Mouse (Mus musculus) spleen, postnatal 4 days (tissue): ENCODE data around the gene Rex1bd.

Experiments used
- DNase-seq, 2 experiments: peaks; one replicate each; pipeline ENCODE4 v3.0.0; 2022; ENCODE audit warnings: low spot score in 2 of 2

The Rex1bd gene

DNA sequence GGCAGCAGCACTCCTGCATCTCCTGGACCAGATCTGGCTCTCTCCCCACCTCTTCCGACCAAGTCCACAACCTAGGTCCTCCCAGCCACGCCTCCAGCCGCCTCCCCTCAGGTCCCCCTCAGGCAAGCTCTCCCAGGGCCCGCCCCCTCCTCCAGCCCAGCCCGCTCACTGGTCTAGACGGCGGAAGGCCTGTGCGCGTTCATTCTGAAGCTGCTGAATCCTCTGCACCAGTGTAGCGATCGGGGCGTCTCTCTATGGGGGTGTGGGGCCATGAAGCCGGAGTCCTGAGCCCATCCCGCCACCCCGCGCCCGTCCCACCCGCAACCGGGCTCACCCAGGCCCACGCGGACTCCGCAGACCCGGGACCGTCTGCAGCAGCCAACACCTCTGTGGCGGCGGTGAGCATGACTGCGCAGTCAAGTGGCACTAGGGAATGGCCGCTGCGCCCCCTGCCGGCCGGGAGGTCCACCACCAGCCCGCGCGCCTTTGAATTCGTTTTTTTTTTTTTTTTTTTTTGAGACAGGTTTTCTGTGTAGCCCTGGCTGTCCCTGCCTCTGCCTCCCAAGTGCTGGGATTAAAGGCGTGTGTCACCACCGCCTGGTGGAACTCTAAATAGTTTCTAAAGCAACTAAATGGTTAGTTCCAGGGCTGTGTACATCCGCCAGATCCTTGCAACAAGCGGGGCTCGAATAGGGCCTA is at the start of gene Rex1bd:
TSS of gene Rex1bd (minus strand) at position 425 of the 699 bp plus-strand sequence.
- peak; percentile 93 to 99 for DNase-seq

DNA sequence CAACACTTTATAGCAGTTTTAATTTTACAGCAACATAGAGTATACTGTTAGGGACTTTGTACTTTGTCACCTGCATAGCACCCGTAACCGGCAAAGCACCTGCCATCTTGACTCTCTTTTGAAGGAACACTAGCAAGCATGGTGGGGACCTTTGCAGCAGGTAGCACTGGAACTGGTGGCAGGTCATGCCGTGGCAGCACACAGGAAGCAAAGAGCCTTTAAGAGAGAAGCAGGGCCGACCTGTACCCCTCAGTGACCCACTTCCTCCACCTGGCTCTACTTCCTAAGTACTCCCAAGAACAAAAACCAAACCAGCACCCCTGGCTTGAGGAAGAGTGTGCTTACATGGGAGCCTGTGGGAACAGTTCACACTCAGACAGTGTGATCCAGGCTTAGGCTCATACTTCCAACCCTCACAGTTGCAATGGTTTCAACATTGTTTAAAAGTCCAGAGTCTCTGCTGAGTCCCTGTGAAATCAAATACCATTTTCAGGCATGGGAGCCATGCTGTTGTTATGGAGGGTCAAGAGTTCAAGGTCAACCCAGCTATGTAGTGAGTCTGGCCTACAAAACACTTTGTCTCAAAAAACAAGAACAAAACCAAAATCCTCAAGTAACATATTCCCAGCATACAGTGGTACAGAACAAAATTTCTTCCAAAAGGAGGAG is 48.7 kb upstream of the Rex1bd start:
- DNase-seq = no peak

DNA sequence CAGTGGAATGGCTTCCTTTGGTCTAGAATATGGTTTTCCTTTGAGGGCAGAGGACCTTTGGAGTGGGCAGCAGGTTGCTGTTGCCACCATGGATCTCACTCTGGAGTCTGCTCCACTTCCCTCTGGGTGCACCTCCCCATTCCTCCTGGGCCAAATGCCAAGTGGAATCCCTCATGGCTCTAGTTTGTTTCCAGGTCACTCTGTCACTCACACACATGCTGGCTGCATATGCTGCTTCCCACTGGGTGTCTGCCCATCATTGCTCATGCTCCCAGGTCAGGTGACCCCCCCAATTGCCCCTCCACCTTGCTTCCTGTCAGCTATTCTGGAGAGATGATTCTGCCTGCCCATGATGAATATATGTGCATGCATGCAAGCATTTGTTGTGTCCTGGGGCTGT is 47.2 kb upstream of the Rex1bd start:
- DNase-seq = no peak

DNA sequence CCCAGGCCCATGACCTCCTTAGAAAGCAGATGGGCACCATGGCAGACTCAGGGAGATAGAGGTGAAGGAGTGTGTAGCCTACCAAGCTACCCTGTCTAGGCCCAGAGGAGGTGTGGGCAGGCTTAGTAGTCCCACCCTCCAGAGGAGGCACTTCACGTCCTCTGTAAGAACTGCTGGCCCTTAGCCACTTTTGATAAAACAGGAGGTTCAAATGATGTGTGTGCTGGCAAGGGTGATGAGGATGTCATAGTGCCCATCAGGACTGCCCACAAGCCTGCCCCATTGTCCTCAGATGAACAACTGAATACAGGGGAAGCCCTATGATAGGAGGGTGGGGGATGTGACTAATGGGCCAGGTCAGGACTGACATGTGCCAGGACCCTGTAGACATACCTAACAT is 46.3 kb upstream of the Rex1bd start:
- no peak for DNase-seq

DNA sequence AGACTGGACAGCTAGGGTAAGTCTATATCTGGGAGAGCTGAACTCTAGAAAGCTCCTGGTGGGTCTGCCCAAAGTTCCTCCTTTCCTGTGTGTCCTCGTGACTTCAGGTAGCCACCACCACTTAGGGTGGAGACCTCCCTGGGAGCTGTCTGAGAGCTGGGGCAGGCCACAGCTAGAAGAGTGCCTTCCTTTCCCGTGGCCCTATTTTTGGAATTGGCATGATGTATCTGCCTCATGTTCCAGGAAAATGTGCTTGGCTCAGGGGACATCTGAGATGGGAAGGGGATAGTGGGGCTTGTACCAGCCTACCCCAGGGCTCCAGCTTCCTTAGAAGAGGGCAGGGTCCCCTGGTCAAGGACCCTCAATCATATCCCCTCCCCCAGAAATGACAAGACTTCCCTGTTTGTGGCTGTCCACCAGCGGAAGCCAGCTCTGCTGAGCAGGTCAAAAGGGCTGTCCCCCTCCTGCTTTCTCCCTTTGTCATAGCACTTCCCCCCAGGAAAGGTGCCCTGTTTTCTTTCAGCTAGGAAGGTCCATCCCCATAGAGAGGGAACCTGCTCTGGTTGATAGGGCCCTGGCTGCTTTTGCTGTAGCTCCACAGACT is 45.1 kb upstream of the Rex1bd start:
- DNase-seq = no peak

DNA sequence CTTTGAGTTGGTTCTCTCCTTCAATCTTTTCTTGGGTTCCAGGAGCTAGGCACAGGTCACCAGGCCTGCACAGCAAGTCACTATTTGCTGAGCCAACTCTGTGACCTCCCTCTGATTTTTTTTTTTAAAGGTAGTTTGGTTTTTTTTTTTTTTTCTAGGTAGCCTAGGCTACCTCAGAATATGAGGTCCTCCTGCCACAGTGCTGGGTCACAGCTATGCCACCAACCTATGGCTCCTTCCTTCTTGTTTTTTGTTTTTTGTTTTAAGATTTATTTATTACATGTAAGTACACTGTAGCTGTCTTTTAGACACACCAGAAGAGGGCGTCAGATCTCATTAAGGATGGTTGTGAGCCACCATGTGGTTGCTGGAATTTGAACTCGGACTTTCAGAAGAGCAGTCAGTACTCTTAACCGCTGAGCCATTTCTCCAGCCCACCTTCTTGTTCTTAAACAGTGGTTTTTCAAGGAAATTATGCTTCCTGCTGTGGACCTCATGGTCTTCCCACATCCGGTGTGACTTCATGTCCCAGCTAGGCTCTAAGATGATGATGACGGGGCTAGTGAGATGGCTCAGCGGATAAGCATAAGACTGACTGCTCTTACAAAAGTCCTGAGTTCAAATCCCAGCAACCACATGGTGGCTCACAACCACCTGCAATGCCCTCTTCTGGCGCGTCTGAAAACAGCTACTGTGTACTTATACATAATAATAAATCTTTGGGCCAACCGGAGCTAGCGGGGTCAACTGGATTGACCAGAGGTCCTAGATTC is 43.0 kb upstream of the Rex1bd start:
- no peak for DNase-seq

DNA sequence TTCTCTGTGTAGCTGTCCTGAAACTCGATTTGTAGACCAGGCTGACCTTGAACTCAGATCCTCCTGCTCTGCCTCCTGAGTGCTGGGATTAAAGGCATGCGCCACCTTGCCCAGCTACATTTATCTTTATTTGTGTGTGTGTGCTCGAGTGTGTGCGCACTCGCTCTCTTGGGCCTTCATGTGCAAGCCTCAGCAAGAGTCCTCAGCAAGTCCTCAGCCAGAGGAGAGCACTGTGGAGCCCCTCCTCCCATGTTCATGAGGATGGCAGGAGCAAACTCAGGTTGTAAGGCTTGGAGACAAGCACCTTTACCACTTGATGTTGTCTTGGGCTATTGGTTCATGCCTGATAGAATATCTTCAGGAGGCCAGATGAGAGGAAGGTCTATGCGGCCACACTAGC is 41.2 kb upstream of the Rex1bd start:
- DNase-seq = no peak

DNA sequence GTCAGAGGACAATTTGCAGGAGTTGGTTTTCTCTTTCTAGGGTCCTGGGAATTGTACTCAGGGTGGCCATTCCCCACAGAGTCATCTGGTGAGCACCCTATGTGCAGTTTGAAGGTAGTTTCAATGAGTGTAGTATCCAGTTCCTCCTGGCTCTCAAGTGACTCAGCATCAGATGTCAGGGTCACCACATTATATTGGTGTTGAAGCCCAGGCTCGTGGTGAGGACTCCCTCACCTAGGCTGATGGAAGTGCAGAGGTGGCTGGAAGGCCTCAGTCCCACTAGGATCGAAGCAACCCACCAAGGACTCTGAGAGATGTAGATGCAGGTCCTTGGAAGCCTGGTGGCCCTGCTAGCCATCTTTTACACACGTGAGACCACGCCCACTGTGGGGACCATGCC is 39.9 kb upstream of the Rex1bd start:
- DNase-seq = no peak

DNA sequence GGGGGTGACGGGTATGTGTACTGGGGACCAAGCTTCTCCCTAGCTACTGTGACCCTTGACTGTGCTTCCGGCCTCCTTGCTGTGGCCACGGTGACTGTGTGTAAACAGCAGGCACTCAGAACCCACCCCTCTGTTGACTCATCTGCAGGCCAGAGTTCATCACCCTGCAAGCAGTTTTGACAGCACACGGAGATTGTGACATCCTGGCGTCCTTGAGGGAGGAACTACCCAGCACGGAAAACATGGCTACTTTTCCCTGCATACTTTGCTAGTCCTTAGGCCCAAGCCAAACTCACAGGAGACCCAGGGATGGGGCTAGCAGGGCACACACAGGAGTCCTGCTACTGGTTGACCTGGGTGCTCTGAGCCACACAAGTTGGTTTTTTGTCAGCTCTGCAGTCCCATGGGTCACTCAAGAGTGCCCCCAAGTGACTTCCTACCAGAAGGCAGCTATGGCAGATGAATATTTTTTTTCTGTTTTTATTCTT is 37.7 kb upstream of the Rex1bd start:
- peak in 1 of 2 experiments; percentile 37 for DNase-seq

DNA sequence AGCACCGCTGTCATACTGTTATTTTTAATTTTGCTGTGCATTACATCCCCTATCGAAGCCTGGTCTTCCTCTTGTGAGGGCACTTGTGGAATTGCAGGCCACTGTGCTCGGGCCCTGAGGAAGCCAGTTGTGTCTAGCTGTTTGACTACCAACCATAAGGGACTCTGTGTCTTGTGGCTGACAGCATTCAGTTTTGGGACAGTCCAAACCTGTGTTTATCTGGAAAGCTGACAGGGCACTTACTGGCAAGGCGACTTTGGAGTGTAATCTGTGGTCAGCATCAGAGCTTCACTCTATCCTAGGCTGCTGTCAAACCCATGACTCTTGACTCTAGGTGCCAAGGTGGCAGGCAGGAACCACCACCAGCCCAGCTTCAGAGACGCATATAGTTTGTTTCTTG is 34.5 kb upstream of the Rex1bd start:
- DNase-seq = no peak

DNA sequence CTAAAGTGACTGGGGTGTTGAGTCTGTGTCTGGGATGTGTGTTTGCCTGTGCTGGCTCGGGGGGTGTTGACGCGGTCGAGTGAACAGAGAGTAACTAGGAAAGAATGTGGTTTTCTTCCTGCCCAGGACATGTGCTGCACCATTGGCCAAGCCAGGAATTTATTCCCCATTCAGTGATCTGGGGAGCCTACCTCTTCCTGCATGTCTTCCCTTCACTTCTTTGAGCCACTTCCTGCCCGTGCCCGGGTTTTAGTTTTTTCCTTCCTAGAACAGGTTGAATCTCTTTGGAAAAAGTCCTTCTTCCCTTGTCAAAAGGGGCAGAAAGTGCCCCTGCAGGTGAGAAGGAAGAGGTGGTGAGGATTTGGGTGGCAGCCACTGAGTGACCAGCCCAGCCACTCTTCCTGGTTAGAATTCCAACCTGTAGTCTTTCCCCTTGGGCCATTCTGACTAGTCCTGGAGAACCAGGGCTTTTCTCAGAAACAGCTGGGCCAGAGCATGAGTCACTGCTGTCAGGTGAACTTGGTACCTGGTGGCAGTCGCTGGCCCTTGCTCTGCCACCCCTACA is 34.0 kb upstream of the Rex1bd start:
- no peak for DNase-seq

DNA sequence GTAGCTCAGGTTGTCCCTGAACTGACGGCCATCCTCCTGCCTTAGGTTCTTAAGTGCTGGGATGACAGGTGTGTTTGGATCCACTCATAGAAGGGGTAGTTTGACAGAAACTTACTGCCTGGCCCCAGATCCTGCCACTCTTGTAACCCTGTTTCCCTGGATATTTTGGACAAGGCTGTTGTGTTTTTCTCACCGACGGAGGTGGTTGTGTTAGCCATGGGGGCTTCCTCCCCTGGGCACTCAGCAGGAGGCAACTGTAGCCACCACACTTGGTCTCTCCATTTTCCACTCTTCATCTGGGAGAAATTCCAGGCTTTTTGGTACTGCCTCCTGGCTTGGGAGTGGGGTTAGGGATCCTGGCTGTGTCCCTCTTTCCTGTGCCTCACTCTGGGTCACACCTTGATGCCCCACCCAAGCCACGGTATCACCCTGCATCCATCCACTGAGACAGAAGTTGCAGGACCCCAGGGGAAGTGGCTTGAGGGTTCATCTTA is 33.5 kb upstream of the Rex1bd start:
- no peak for DNase-seq

DNA sequence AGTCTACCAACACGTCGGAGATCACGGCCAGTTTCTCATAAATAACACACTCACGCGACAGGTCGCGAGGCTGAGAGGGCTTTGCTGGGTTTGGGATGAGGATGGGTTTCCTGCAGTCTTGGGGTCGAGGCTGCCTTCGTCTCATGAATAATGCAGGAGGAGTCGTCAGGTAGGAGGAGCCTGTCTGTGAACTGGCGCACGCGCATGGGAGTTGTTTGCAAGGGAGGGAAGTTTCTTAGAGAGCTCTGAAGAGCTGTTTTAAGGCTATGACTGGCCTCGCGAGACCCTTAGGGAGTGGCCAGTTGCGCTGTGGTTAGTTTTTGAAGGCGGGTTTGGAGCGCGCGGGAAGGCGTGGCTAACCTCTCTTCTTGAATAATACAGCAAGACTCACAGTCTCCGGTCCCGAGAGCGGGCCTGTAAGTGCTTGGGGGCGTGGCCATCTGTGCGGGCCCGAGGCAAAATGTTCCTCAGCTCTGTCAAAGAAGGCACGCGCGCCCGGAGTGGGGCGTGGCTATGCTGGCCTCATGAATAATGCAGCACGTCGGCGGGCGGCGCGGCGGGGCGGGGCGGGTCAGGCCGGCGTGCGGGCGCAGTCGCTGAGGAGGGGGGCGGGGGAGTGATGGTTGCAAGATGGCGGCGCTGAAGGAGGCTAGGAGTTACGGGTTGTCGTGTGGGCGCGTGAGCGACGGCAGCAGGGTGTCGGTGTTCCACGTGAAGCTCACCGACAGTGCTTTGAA is 32.7 kb upstream of the Rex1bd start, which contains the start of gene Ell:
TSS of gene Ell (plus strand) at position 381 of the 737 bp plus-strand sequence.
- DNase-seq = peak; percentile 100

DNA sequence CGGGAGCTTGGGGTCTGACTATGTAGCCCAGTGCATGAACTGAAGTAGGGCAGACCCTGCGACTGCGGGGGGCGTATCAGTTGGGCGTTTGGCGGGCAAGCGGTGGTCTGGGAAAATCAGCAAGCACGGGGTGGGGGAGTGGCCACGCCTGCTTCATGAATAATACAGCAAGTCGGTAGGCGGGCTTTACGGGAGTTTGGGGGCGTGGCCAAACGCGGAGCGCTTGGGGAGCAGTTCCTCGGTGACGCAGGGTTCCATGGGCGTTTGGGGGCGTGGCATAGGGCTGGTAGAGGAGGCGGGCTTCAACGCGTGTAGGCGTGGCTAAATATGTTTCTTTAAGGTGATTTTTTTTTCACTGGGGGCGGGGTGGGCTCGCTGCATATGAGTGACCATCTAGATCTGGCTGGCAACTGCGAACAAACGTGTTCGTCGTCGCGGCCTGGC is 32.1 kb upstream of the Rex1bd start:
- peak; percentile 100 for DNase-seq

DNA sequence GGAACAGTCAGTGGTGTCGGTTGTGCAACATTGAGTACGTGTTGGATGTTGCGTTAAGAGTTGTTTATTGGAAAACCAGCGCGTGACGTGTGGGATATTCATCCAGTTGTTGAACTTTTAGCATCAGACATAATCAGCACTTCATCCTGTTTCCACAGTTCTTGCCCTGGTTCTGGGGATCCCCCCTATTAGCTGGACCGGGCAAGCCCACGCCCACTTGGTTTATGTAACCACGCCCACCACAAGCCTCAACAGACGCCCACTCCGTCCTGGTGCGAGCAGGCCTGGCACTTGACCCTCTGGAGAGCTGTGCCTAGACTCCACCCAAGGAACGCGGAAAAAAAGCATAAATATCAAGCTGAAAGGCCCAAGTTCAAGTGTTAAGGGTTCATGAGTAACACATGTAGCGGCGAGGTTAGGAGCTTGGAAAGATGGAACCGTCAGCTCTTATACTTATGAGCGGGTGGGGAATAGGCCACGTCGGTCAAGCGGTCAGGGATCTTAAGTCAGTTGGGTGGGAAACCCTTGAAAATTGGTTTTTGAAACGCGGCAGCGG is 31.6 kb upstream of the Rex1bd start:
- DNase-seq = peak; percentile 67 to 77

DNA sequence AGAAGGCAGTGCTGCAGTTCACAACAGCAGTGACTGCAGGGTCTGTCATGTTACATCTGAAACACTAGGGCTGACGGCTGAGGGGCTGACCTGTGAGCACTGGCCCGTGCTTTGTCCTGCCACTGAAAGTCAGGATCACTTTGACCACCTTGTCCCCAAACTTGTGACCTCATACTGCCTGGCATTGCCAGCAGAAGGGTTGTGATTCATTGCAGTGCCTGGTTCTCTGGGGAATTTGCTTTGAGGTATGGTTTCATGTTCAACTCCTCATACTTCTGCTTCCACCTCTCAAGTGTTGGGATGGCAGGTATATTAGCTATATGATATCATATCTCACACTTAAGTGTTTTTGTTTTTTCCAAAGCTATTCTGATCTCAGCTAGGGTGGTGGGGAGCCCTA is 29.1 kb upstream of the Rex1bd start:
- DNase-seq = no peak

DNA sequence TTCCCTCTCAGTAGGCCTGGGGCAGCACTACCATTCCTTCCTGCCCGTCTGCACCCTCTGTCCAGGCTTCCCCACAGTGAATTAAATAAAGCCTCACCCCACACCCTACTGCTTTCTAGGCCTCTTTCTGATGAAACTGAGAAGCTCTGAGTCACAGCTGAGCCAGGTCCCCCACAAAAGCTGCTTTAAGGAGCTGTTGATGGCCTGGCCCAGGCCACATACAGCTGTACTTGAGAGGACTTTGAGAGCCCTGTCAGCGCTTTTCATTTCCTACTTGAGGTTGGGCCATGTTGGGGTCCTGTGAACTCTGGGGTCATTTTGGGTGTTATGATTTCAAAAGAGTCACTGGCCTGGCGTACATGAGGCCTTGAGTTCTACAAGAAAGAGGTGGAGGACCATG is 28.7 kb upstream of the Rex1bd start:
- DNase-seq = no peak

DNA sequence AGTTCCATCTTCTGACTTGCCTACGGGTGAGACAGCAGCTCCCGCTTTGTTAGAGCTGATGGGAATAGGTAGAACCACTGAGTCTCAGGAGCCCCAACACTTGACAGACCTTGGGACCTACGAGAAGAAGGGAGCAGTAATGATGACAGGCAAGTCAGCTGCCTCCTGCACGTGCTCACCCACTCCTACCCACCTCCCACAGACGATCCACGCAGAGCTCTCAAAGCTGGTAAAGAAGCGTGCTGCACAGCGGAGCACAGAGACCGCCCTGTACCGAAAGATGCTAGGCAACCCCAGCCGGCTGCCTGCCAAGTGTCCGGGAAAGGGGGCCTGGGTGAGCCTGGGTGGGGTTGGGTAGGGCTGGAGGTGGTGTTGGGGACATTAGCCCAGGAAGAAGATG is 27.7 kb upstream of the Rex1bd start:
- no peak for DNase-seq

DNA sequence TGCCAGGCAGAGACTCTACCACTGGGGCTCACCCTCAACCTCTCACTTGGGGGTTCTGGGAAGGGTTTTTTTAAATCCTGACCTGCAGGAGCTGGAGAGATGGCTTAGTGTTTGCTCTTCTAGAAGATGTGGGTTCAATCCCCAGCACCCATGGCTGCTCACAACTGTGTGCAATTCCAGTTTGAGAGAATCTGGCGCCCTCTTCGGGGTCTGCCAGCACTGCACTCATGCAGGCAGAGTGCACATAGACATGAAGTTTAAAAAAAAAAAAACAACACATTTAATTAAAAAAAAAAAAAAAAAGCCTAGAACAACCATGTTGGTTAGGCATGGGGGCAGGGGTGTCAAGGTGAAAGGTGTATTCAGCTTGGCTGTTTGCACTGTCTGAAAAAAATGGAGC is 23.8 kb upstream of the Rex1bd start:
- DNase-seq = peak in 1 of 2 experiments; percentile 30

DNA sequence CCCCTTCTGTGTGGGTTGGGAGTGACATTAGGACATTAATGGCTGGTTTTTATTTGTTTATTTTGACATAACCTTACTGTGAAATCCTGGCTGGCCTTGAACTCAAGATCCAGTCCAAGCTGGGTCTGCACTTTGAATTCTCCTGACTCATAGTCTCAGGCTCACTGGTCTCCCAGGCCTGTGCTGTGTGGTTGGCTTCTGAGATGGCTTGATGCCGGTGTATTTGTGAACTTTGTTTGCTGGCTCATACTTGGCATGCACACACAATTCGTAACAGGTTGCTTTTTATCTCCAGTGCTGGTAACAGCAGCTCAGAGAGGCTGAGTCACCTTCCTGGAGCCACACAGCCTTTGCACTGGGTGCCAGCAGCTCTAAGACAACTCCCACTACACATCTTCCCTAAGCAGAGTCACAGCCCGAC is 23.2 kb upstream of the Rex1bd start:
- no peak for DNase-seq
